Mouse (Mus musculus) embryo, embryonic 9.5 days (tissue): ENCODE measurements around the gene Cdc42ep2.
A peak's percentile ranks its signal among the peaks of the same experiment; 100 is the strongest.
"Not testable (repeated sequence)": the region's sequence is repeated elsewhere in the genome, so short reads cannot be mapped to it uniquely, and the experiment has no call there.

Experiments
- DNase-seq: peaks from one replicate; pipeline ENCODE4 v3.0.0-alpha.2; 2017; ENCODE audit errors: extremely low spot score

The Cdc42ep2 gene

DNA sequence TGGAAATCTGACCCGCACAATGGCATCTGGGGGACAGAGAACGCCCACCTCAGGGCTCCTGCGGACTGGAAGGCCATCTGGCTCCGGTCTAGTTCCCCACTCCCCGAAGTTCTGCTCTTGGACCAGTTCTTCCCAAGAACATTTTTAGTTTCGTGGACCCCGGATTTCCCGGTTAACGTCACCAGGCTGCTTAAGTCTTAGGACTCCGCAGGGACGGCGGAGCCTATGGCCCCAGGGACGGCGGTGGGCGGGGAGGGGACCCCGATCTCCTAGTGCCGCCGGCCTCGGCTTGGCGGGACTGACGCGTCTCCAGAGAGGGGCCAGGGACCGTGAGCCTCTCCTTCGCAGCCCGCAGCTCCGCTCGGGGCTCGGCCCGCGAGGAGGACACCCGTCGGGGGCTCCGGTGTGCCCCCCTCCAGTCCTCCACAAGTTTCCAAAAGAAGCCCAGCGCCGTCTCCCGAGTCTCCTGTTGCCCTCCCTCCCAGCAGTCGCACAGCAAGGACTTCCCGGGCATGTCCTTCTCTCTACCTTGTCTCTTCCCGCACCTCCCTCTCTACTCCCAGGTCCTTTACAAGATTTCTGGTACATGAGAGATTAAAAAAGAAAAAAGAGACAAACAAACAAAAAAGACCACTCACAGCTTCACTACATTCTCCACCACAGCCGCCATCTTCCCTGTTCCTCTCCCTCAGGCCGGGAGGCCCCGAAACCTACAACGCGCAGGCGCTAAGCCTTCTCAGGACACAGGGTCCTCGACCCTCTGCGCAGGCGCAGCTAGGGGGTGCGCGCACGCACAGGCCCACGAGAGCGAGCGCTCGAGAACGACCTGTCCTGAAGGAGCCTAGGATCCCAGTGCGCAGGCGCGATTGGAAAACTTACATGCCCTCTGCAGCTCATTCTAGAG lies 12.3 kb downstream of the Cdc42ep2 start:
- peak; percentile 98 for DNase-seq

DNA sequence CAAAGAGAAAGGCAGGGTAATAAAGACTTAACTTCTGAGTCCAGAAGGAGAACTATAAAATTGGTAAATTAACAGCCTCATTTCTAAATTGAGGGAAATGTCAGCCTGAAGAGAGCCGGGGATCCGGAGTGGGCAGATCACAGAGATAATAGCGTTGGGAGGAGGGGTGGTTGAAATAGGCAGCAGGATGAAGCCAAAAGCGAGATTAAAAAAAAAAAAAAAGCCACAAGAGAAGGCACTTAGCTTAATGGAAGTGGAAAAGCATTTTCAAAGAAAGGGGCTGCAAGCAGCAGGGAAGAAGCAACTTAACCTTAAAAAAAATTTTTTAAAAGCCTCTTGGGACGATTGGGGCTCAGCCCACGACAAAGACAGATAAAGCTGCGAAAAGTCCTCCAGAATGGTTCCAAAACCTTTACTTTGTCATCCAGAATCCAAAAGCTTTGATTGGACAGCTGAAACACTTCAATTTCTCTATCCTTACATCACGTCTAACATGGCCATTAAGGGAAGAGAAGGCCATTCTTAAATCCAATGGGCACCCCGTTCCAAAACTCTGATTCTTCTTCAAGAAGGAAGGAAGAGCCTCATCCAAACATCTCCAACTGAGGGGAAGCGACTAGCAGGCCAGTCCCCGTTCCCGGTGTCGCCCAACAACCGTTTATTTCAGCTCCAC lies 13.1 kb downstream of the Cdc42ep2 start:
- DNase-seq, result no peak

DNA sequence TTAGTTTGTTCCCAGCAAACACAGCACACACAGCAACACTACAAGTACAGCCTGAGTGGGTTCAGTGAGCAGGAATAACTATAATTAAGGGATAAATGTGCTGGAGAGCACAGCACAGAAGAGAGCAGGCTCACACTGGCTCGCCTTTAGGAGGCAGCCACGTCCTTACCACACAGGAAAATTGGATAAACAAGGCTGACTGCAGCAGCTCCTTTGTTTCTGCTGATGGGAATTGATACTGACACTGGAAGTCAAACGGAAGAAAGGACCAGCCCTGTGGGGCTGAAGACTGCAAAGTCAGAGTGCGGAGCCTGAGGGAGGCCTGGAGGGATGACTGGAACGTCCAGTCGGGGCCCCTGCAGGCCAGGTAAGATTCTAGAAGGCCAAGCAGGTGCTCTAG lies 14.4 kb downstream of the Cdc42ep2 start:
- no peak for DNase-seq

DNA sequence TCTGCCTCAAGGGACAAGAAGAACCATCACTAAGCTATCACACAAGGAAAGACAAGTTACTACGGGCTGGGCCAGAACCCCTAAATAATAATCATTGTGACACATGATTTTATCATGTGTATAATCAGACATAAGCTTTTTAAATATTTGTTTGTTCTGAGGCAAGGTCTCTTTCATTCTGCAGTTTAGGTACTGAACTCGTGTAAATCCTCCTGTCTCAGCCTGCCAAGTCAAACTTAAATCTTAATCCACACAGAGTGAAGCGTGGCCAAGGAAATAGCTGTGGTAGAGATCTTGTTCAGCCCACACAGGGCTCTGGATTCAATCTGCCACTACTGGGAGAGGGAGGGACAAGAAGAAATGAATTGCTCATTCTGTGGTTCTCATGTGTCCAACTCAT lies 17.3 kb downstream of the Cdc42ep2 start:
- DNase-seq, result no peak

DNA sequence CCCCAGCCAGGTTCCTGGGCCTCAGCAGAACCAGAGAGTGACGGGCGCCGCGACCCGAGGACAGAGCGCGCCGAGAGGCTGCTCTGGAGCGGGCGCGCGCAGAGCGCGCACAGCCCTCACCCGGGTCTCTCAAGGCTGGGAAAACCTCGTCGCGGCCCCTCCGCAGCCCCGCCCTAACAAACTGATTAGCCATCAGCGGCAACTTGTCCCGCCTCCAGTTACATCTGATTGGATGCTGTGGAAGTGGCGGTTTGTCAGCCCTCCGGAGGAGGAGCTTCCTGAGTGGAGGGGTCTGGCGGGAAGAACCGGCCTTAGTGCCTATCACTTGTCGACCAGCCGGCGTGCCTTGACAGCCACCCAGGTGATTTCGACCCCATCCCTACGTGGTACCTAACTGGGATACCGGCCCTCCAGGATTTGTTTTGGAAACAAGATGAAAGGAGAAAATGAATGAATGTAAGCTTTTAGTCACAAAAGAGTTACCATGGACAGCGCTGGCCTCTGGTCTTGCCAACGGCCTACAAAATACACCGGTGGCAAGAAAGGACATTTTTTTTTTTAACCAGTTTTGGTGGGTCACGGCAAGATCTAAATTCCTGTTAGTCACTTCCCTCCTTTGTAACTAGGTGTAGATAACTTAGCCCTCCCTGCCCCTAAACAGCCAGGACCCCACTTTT lies 30.5 kb downstream of the Cdc42ep2 start, which contains the start of gene Tigd3:
Gene Tigd3 (minus strand): TSS at position 148 of the 677 bp plus-strand sequence.
- DNase-seq, result peak; percentile 97

DNA sequence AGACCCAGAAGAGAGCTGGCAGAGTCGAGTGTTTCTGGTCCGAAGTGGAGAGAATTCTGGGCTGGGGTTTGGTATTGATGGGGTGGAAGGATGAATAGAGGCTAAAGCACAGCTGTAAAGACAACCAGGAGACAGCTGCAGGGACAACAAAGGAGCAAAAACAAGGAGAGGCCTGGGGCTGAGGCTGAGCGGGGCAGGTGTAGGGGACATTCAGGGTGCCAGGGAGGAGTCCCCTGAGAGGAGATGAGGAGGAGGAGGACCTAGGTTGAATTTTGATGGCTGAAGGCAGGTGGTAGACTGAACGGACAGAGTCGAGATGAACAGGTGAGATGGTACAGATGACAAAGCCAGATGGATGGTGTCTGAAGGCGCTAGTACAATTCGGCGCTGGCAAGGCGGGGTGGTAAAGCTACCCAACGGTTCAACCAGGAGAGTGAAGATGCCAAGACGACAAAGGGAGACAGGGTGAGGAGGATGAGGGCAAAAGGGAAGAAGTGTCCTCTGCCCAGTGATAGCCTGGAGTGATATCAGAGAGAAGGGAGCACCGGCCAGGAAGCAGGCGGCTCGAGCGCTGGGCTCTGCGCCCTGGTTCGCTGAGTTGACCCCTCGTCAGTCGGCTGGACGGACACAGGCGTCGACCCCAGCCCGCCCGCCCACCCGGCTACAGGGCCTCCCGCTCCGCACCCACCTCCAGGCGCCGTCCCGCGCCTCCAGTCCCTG lies 31.2 kb downstream of the Cdc42ep2 start:
- DNase-seq, result no peak

DNA sequence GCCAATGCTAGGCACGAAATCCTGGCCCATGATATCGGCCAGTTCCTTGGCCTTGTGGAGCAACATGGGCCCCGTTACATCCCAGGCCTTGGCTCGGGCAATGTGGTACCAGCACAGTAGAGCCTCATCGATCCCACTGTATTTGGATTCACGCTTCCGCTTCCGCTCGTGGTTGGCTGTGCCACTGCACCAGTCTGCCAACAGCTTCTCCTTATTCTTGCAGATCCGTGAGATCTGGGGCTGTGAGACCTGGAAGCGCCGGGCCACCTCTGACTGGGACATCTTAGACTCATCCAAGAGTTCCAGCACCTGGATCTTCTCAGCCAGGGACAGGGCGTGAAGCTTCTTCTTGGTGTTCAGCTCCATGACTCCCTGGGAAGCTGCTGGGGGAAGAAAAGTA lies 31.9 kb downstream of the Cdc42ep2 start:
- DNase-seq, result no peak

DNA sequence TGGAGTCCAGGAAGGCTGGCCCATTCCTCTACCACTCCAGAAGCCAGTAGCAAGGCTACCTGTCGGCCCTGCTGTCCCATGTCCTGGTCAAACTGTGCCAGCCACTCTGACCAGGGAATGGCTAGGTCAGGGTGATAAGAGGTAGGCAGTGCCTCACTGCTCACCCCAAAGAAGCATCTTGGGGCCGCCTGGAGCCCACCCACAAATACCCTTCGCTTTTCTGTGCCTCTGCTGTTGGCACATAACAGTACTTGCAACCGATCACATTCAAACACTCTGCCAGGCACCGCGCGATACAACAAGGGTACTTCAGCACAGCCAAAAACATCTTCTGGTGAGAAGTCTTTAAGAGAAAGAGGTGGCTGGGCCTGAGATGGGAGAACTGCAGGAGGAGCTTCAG lies 32.4 kb downstream of the Cdc42ep2 start:
- no peak for DNase-seq

DNA sequence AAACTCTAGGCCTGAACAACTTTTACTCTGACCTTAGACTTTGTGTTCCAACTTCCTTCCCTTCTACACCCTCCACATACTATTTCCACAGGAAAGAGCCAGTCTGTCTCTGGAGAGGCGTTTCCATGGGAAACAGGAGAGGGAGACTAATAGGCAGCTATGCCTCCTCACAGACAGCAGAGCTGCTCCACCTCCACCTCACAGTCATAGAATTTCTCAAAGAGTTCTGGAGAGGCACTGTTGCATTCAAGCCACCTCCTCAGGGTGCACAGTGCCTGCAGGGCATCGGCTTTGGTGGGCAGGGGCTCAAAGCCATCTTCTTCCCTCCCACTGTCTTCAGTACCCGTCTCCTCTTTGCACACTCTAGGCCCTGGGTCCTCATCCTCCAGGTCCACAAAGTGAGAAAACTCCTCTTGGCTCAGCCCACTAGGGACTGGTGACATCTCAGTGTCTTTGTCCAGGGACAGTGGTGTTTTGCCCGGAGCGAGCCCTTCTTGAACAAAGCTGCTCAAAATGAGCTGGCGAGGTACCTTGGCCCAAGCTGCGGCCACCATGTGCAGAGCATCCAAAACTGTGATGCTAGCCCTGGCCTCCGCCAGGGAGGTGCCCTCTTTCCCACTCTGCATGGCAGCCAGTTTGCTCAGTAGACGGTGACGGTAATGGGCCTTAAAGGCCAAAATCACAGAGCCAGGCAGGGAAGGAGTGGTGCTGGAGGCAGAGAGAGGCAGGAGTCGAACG lies 32.9 kb downstream of the Cdc42ep2 start:
- no peak for DNase-seq

DNA sequence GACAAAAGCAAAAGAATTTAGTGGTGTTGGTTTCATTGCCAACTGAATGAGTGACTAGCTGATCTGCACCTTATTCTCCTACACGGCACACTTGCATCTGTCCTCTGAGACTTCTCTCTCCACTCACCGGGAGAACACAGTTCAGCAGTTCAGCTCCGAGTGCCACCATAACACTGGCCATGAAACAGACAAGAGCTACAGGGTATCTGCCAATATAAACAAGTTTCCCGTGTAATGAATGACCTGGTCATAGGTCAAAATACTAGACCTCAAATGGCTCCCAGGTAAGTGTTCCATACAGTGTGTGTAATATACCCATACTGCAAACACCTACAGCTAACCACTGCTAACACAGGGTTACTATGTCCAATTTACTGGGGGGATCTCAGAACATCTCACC lies 35.4 kb downstream of the Cdc42ep2 start:
- no peak for DNase-seq

DNA sequence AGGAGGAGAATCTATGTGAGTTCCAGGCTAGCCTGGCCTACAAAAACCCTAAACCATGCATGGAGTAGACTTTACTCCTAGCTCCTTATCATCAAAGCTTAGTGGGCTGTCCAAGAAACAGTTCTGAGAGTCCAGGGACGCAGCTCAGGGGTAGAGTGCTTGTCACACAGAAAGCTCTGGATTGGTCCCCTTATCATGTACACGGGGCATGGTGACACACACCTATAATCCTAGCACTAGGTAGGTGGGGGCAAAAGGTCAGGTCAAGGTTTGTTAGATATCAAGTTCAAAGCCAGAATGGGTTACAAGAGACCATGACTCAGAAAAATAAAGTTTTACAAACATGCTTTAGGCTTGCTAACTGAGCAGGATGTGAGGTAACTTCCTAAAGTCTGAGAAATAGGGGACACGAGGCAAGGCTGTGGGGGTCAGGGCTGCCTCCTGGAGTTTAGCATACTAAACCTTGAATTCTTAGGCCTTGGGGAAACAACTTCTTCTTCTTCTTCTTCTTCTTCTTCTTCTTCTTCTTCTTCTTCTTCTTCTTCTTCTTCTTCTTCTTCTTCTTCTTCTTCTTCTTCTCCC lies 37.3 kb downstream of the Cdc42ep2 start:
- no peak for DNase-seq

DNA sequence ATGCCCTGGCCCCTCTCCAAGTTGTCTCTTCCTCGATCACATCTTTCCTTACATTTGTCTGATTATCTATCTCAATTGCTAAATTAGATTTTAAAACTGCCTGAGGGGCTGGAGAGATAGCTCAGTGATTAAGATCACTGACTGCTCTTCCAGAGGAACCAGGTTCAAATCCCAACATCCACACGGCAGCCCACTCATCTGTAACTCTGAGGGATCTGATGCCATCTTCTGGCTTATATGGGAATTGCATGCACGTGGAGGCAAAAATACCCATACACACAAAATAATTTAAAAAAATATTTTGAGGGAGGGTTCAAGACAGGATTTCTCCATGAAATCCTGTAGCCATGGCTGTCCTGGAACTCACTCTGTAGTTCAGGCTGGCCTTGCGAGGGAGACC lies 38.8 kb downstream of the Cdc42ep2 start:
- no peak for DNase-seq

DNA sequence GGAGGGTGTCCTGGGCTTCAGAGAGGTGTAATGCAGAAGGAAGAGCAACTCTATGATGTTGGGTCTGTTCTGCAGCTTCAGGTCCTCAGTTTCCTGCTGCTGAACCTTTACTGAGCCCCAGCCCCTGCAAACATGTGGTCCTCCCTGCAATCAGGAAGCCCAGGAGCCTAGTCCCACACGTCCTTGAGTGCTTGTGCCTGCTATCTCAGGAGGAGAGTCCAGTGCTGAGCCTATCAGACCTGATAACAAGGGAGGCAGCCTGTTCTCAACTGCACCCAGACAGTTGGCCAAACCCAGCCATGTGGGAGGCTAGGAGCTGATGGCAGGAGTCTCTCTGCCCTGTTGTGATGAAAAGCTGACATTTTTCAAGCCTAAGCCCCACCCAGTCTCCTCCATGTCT lies 40.7 kb downstream of the Cdc42ep2 start:
- DNase-seq, result no peak

DNA sequence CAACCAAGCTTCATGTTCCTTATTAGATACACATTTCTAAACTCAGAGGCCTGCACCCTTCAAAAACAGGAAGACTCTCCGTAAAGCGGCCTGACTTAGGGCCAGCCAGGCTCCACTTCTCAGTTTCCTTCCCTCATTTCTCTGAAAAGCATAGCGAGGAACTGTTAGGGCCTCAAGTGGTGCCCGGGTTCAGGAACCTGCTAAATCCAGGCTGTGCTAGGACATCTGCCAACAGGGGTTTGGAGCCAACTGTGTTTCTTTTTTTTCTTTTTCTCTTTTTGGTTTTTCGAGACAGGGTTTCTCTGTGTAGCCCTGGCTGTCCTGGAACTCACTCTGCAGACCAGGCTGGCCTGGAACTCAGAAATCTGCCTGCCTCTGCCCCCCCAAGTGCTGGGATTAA lies 42.5 kb downstream of the Cdc42ep2 start:
- not testable (repeated sequence) for DNase-seq

DNA sequence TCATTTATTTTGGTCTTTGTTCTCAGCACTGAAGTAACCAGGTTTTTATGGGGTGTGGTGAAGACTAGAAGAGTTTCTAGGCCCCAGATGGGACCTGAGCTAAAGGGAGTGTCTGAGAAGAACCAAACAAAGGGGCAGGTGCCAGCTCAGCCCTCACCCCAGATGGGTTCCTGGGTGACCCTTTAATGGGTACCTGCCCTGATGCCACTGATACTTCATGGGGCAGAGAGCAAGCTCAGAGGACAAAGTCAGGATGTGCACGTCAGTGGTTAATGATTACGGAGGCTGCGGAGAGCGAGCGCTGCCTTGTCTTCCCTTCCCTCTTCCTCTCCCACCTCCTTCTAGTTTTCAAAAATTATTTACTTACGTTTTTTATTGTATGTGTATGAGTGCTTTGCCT lies 43.5 kb downstream of the Cdc42ep2 start:
- DNase-seq, result no peak

DNA sequence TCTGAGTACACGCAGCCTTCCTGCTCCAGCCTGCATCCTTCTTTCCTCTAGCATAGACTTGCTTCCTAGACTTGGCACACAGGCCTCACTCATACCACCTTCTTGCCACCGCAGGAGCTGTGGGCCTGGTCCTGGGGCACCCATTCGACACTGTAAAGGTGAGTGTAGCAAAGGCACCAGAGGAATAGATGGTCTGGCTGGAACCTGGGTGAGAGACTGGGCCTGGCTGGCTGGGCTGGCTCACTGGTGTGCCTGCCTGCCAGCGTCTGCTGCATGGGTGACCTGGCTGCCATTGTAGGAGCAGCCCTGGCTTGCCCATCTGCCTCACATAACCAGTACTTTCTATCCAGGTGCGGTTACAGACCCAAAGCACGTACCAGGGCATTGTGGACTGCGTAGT lies 44.9 kb downstream of the Cdc42ep2 start:
- no peak for DNase-seq

DNA sequence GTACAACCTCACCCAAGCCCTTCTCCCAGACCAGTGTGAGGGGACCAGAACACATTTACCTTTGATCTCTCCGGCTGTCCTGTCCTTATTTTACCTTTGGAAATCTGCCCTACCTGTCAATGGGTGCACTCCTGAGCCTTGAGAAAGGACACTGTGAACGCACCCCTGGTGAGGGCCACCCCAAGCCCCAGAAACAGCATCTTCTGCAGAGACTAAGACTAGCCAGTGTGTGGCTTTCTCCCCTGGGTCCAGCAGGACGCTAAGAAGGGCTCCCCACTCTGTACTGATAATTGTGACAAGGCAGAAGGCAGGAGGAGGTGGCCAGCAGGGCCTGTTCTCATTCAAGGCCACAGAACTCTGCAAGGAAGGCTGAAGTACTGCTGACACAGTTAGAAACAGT lies 45.7 kb downstream of the Cdc42ep2 start:
- no peak for DNase-seq

DNA sequence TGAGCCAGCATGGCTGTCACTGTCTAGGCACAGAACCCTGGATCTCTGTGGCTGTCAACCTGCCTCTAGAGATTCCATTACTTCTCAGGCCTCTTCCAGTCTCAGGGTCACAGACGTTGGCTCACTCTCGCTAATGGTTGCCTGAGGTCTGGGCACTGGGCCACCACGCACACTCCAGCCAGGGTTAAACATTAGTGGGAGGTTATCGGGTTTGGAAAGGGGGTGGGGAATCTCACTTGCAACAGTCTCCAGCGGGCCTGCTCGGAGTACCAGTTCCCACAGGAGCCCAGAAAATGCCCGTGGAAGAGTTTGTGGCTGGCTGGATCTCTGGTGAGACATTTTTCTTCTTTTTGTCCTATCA lies 46.3 kb downstream of the Cdc42ep2 start:
- DNase-seq, result no peak

DNA sequence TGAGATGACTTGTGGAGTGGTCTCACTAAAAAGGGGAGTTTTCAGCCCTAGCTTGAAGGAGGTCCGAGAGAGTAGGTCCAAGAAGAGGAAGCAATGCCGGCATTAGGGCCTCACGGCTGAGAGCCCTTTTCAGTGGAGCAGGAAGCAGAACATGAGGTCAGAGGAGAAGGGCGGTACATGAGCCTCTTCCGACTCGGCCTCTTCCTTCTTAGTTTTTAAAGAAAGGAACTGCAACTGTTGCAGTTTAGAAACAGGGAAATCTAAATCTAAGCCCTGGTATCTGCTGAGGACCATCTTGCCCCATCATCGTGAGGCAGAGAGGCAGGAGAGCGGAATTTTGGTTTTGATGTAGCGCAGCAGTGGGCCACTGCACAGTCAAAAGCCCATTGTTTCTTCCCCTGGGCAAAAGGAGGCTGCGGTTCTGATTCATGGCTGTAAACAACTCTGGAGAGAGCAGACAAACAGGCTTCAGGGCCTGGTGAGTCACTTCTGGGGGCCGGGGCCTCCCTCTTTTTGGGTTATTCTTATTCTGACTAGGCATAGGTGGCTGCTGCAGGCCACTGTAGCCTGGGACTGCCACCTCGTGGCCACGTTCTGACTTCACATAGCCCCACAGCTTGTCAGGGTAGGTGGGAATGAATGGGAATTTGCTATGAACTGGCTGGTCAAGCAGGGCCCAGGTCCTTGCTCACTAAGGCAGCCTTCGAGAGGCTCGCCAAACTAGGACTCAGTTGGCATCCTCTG lies 46.8 kb downstream of the Cdc42ep2 start, which contains the start of gene Slc25a45:
Gene Slc25a45 (plus strand): TSS at position 191 of the 744 bp plus-strand sequence.
- peak; percentile 69 for DNase-seq

DNA sequence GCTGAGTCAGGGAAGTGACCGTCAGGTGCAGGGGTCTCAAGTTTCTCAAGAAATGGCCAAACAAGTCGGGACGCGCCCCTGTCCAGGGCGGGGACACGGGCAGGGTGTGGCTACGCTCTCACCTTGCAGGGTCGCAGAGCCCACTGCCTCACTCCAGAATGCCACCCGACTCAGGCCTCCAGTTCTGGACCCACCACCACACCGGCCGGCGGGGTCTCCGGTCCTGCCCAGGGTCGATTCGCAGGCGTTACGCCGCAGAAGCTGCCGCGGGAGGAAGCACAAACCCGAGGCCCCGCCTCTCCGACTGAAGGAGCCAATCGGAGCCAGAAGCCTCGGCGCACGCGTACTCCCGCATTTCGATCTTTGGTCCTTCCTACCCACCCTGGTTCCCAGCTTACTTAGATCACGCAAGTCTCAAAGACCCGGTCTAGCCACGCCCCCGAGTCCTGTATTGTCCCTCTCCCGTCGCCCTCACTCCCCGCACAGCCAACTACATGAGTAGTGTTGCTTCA lies 49.6 kb downstream of the Cdc42ep2 start, which contains the start of gene Frmd8:
Gene Frmd8 (minus strand): TSS at position 306 of the 512 bp plus-strand sequence.
- DNase-seq, result peak; percentile 89
